Mouse (Mus musculus): ENCODE measurements around the gene Vps37b. TPM values are rescaled to one million over a fixed set of nuclear protein-coding genes. Genes with fewer than 3 reads are reported as not detected.

Gene Vps37b
- polyA plus RNA-seq (2015; fragmentation: Nextera tagmentation; extraction: Ambion mirVana), result 28.2 and 28.8 TPM in 2 replicates

GRCm38 (mm10) chr5:124032001-124032508 is at the start of gene Vps37b:
Vps37b (minus strand) TSS chr5:124032270.
- under 1% methylated on average over 52 of the region's 52 CpGs for WGBS
- Histone ChIP-seq H3K9ac (peak within 1 kb of the TSS; percentile 93), H3K9me3 (no peaks in the 10 kb centered on the region), H3K4me1 (replicated peaks) (peaks cover 33% of the 10 kb centered on the region), H3K36me3 (no peaks in the 10 kb centered on the region), H3K4me2 (replicated peaks) (peak within 1 kb of the TSS; percentile 78), H3K4me3 (replicated peaks) (peak within 1 kb of the TSS; percentile 85), H3K27me3 (replicated peaks) (no peaks in the 10 kb centered on the region), H3K27ac (peak within 1 kb of the TSS; percentile 89)
- ATAC-seq, result peak; percentile 88

- H3K36me3 ChIP-seq, result no peaks in the 10 kb centered on the region
- H3K4me2 ChIP-seq (replicated peaks), result no peak overlapping the region
- ATAC-seq, result no peak
- H3K27ac ChIP-seq, result no peak overlapping the region
- H3K9me3 ChIP-seq, result no peaks in the 10 kb centered on the region
- WGBS, result 87% methylated on average over 17 of the region's 17 CpGs
- no peaks in the 10 kb centered on the region for H3K27me3 ChIP-seq (replicated peaks)
- no peak overlapping the region for H3K4me3 ChIP-seq (replicated peaks)
- H3K9ac ChIP-seq, result no peak overlapping the region
- peaks cover 29% of the 10 kb centered on the region for H3K4me1 ChIP-seq (replicated peaks)
Measured at GRCm38 (mm10) chr5:124079880-124080279, 47.8 kb upstream of the Vps37b start.

- no peak for ATAC-seq
- Histone ChIP-seq H3K9ac (no peak overlapping the region), H3K36me3 (no peaks in the 10 kb centered on the region), H3K9me3 (no peaks in the 10 kb centered on the region), H3K27ac (no peak overlapping the region), H3K4me1 (replicated peaks) (peaks cover 30% of the 10 kb centered on the region), H3K27me3 (replicated peaks) (no peaks in the 10 kb centered on the region), H3K4me3 (replicated peaks) (no peak overlapping the region), H3K4me2 (replicated peaks) (no peak overlapping the region)
- 60% methylated on average over 9 of the region's 9 CpGs for WGBS
Measured at GRCm38 (mm10) chr5:124078794-124079416, 46.8 kb upstream of the Vps37b start.

GRCm38 (mm10) chr5:124077856-124078460 is 45.9 kb upstream of the Vps37b start:
- ATAC-seq, result no peak
- H3K27ac ChIP-seq, result no peak overlapping the region
- H3K36me3 ChIP-seq, result no peaks in the 10 kb centered on the region
- H3K27me3 ChIP-seq (replicated peaks), result no peaks in the 10 kb centered on the region
- peaks cover 33% of the 10 kb centered on the region for H3K4me1 ChIP-seq (replicated peaks)
- no peaks in the 10 kb centered on the region for H3K9me3 ChIP-seq
- WGBS, result 52% methylated on average over 6 of the region's 6 CpGs
- H3K4me3 ChIP-seq (replicated peaks), result no peak overlapping the region
- H3K4me2 ChIP-seq (replicated peaks), result no peak overlapping the region
- H3K9ac ChIP-seq, result no peak overlapping the region

- Histone ChIP-seq H3K9me3 (no peaks in the 10 kb centered on the region), H3K27ac (no peak overlapping the region), H3K4me1 (replicated peaks) (peaks cover 33% of the 10 kb centered on the region), H3K27me3 (replicated peaks) (no peaks in the 10 kb centered on the region), H3K9ac (no peak overlapping the region), H3K4me2 (replicated peaks) (no peak overlapping the region), H3K36me3 (no peaks in the 10 kb centered on the region), H3K4me3 (replicated peaks) (no peak overlapping the region)
- ATAC-seq, result no peak
- WGBS, result 87% methylated on average over 13 of the region's 13 CpGs
Measured at GRCm38 (mm10) chr5:124077241-124077640, 45.2 kb upstream of the Vps37b start.

- Histone ChIP-seq H3K4me1 (replicated peaks) (peaks cover 33% of the 10 kb centered on the region), H3K4me3 (replicated peaks) (no peak overlapping the region), H3K27me3 (replicated peaks) (no peaks in the 10 kb centered on the region), H3K27ac (peak overlapping the region; percentile 55), H3K4me2 (replicated peaks) (no peak overlapping the region), H3K36me3 (no peaks in the 10 kb centered on the region), H3K9ac (no peak overlapping the region), H3K9me3 (no peaks in the 10 kb centered on the region)
- WGBS, result 44% methylated on average over 9 of the region's 9 CpGs
- ATAC-seq, result peak; percentile 79
Measured at GRCm38 (mm10) chr5:124076559-124076958, 44.5 kb upstream of the Vps37b start.

GRCm38 (mm10) chr5:124075716-124076115 is 43.6 kb upstream of the Vps37b start:
- H3K9ac ChIP-seq, result no peak overlapping the region
- peaks cover 29% of the 10 kb centered on the region for H3K4me1 ChIP-seq (replicated peaks)
- H3K4me2 ChIP-seq (replicated peaks), result no peak overlapping the region
- peak overlapping the region; percentile 29; the same call in 1 of the 2 replicates for H3K27ac ChIP-seq
- ATAC-seq, result no peak
- 71% methylated on average over 9 of the region's 9 CpGs for WGBS
- no peaks in the 10 kb centered on the region for H3K27me3 ChIP-seq (replicated peaks)
- no peak overlapping the region for H3K4me3 ChIP-seq (replicated peaks)
- H3K36me3 ChIP-seq, result no peaks in the 10 kb centered on the region
- H3K9me3 ChIP-seq, result no peaks in the 10 kb centered on the region

- H3K4me1 ChIP-seq (replicated peaks), result peaks cover 32% of the 10 kb centered on the region
- H3K4me2 ChIP-seq (replicated peaks), result no peak overlapping the region
- no peak; the same call in 1 of the 2 replicates for ATAC-seq
- 21% methylated on average over 10 of the region's 10 CpGs for WGBS
- H3K27ac ChIP-seq, result no peak overlapping the region
- no peak overlapping the region for H3K4me3 ChIP-seq (replicated peaks)
- H3K27me3 ChIP-seq (replicated peaks), result no peaks in the 10 kb centered on the region
- H3K9me3 ChIP-seq, result no peaks in the 10 kb centered on the region
- no peak overlapping the region for H3K9ac ChIP-seq
- H3K36me3 ChIP-seq, result no peaks in the 10 kb centered on the region
Measured at GRCm38 (mm10) chr5:124074845-124075307, 42.8 kb upstream of the Vps37b start.

GRCm38 (mm10) chr5:124073682-124074081 is 41.6 kb upstream of the Vps37b start:
- Histone ChIP-seq H3K4me3 (replicated peaks) (no peak overlapping the region), H3K27ac (no peak overlapping the region)
- ATAC-seq, result no peak

GRCm38 (mm10) chr5:124069657-124070056 is 37.6 kb upstream of the Vps37b start:
- H3K4me1 ChIP-seq (replicated peaks), result peaks cover 12% of the 10 kb centered on the region
- no peaks in the 10 kb centered on the region for H3K36me3 ChIP-seq
- 47% methylated on average over 3 of the region's 3 CpGs for WGBS
- H3K27ac ChIP-seq, result 0 out of 2 replicates have a peak overlapping the region, but pooled peaks have one; percentile 36
- peak; percentile 71 for ATAC-seq
- H3K4me3 ChIP-seq (replicated peaks), result no peak overlapping the region
- H3K9me3 ChIP-seq, result no peaks in the 10 kb centered on the region
- H3K4me2 ChIP-seq (replicated peaks), result 0 out of 2 replicates have a peak overlapping the region, but pooled peaks have one; percentile 1
- H3K9ac ChIP-seq, result no peak overlapping the region
- no peaks in the 10 kb centered on the region for H3K27me3 ChIP-seq (replicated peaks)

More at GRCm38 (mm10) chr5:124073682-124074081, 41.6 kb upstream of the Vps37b start:
- no peaks in the 10 kb centered on the region for H3K9me3 ChIP-seq
- no peaks in the 10 kb centered on the region for H3K36me3 ChIP-seq
- no peak overlapping the region for H3K4me2 ChIP-seq (replicated peaks)
- no peak overlapping the region for H3K9ac ChIP-seq
- 57% methylated on average over 9 of the region's 9 CpGs for WGBS
- H3K27me3 ChIP-seq (replicated peaks), result no peaks in the 10 kb centered on the region
- peaks cover 32% of the 10 kb centered on the region for H3K4me1 ChIP-seq (replicated peaks)

- H3K9me3 ChIP-seq, result no peaks in the 10 kb centered on the region
- no peaks in the 10 kb centered on the region for H3K36me3 ChIP-seq
- no peak for ATAC-seq
- H3K4me1 ChIP-seq (replicated peaks), result 0 out of 2 replicates have a peak, but pooled peaks cover 2% of the 10 kb centered on the region
- WGBS, result 72% methylated on average over 12 of the region's 12 CpGs
- no peak overlapping the region for H3K4me3 ChIP-seq (replicated peaks)
- H3K27ac ChIP-seq, result no peak overlapping the region
- H3K27me3 ChIP-seq (replicated peaks), result no peaks in the 10 kb centered on the region
- no peak overlapping the region for H3K4me2 ChIP-seq (replicated peaks)
- H3K9ac ChIP-seq, result no peak overlapping the region
Measured at GRCm38 (mm10) chr5:124062037-124062824, 30.2 kb upstream of the Vps37b start.

GRCm38 (mm10) chr5:124059677-124060076 is 27.6 kb upstream of the Vps37b start:
- H3K4me2 ChIP-seq (replicated peaks), result no peak overlapping the region
- peaks cover 4% of the 10 kb centered on the region; the same call in 1 of the 2 replicates for H3K9me3 ChIP-seq
- no peak overlapping the region for H3K9ac ChIP-seq
- 0 out of 2 replicates have a peak overlapping the region, but pooled peaks have one; percentile 27 for H3K27ac ChIP-seq
- 0 out of 2 replicates have a peak, but pooled peaks cover 2% of the 10 kb centered on the region for H3K4me1 ChIP-seq (replicated peaks)
- WGBS, result 63% methylated on average over 5 of the region's 5 CpGs
- H3K4me3 ChIP-seq (replicated peaks), result no peak overlapping the region
- H3K36me3 ChIP-seq, result no peaks in the 10 kb centered on the region
- no peaks in the 10 kb centered on the region for H3K27me3 ChIP-seq (replicated peaks)
- no peak for ATAC-seq
